Mouse (Mus musculus): ENCODE measurements around the gene Gdf5.

DNA sequence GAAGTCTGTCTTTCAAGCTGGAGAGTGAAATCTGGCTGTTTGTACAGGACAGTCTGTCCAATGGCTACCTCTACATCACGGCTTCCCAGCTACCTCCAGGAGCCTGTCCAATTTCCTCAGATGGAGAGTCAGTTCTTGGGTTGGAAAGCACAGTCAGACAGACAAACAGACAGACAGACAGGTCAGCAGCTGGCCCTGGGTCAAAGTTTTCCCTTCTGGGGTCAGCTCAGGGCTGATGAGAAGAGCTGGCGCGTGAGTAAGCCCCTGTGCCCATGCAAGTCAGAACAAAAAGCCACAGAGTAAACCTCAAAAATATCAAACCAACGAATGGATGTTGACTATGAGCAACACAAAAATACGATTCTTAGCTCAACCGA is 41.5 kb downstream of the Gdf5 start:
- TF ChIP-seq GATA1 (IDR thresholded peaks at IDR 0.05; ENCODE audit: borderline replicate concordance, low read length) (no peak), FLI1 (IDR thresholded peaks at IDR 0.05; ENCODE audit: low read length) (no peak)

Data from megakaryocyte, embryonic 14.5 days (primary cell).